Mouse (Mus musculus): Measurements from ENCODE around the gene Senp1.

Gene Senp1

DNA sequence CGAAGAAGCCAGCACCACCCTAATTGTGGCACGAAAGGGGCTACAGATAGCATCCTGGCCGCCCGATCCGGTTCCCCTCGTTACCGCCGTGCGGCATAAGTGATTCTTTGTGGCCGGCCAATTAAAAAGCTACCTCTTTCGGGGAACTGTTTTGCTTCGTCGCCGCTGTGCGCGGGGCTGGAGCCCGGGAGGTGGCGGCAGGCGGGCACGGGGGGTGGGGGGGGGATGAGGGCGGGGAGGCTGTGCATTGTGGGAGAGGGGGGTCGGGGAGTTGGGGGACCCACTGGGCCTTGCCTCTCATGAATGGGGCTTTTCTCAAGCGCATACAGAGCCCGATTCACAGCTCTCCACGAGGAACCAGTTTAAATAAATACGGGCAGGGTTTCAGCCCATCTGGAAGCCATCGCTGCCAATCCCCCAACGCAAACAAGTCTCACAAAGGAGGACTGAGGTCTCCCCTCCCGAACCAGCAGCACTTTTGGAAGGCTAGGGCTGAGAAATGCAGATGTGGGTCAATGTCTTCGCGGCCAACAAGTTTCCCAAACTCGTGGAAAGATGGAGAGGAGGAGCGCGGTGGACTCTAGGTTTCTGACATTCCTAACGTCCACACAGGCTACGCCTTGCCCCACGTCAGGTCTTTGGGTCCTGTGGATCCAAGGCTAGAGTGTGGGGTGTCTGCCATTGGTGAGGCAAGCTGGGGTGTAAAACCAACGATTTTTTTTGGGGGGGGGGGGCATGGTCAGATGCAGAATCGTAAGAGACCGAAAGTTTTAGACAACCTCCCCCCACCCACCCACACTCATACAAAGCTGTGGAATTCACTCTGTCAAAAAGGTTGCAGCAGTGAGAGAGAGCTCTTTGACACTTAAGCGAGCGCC is 91.2 kb downstream of the Senp1 start:
- DNase-seq (ENCODE audit: low read depth): peak; percentile 73

DNA sequence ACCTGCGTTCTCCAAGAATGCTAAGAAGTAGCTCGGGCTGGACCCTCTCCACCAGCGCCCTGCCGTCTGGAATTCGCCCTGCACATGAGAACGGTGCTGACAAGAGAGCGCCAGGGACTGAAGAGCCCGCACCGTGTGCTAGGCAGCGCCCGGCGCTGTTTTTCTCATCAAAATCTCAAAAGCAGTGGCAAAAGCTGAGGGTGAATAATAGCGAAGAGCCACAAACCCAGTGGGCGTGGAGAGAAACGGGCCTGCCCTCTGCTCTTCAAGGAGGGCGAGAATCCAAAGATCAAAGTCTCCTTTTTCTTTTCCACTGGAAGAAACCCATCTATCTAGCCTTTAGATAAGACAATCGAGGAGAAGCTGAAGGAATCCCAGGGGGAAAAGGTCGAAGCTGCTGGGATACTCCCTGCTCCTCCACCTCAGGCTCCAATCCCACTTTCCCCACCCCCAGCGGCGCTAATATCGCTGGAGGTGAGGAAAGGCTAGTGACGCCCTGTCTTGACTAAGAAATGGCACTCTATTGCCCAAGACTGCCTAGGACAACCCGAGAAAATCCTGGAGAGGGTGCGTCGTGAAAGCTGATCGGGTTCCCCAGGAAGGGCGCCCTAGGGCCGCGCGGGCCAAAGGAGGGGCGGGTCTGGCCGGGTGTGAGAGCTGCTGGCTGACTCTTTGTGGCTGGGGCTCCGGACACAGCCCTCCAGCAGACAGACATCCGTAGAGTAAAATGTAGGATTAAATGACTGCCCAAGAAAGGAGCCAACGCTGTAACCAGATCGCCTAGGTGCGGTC is 92.0 kb downstream of the Senp1 start:
- DNase-seq (ENCODE audit: low read depth): peak; percentile 81

DNA sequence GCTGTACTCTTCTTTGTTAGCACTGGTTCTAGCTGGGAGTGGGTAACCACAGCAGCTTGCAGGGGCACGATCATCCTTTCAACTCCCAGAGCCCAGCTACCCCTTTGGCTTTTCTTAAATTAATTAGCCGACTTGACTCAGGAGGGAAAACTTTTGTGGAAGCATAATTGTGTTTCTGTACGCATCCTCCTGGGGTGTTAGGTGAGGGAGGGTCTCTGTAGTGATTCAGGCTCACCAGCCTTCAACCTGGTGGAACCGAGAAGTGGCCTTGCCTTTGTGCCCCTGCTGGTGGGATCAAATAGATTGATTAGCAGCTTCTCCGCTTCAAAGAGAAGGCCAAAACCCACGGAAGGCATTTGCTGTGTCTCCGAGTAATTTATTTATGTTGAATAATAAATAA is 93.6 kb downstream of the Senp1 start:
- no peak for DNase-seq (ENCODE audit: low read depth)

DNA sequence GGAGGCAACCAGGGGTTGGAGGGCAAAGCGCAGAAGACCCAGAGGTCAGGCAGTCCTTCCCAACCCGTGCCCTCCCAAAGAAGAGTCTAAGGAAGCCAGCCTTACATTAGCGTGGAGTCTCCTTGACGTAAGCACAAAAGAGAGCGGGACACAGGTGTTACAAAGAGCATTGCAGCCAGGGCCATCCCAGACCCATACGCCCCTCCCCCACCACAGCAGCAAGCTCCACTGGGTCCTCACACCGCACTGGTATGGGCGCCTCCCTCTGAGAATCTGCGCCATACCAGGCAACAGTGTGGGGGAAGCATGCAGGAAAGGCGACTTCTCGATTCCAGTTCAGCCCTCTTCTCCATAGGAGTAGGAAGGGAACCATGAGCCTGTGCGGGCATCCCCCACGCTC is 94.0 kb downstream of the Senp1 start:
- DNase-seq (ENCODE audit: low read depth): no peak

DNA sequence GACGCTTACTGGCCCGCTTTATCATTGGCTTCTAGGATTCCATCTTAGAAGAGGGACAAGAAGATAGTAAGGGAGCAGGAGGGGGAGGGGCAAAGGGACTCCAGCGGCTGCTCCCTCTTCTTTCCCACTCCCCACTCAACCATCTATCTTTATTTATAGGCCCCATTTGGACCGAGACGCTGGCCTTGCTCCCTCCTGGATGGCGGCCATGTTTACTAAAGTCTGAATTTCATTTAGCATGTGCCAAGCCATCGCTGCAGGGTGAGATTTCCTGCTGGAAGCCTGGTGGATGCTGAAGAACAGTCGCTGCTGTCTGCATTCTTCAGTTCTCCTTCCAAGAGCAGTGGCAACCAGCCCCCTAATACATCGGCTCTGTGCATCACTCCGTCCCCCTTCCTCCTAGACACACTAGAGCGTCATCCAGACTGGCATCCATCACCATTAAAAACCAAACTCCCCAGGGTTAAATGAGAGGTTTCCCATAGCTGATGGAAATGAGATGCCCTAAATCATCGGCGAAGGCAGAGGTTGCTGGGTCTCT is 96.8 kb downstream of the Senp1 start:
- DNase-seq (ENCODE audit: low read depth): no peak

DNA sequence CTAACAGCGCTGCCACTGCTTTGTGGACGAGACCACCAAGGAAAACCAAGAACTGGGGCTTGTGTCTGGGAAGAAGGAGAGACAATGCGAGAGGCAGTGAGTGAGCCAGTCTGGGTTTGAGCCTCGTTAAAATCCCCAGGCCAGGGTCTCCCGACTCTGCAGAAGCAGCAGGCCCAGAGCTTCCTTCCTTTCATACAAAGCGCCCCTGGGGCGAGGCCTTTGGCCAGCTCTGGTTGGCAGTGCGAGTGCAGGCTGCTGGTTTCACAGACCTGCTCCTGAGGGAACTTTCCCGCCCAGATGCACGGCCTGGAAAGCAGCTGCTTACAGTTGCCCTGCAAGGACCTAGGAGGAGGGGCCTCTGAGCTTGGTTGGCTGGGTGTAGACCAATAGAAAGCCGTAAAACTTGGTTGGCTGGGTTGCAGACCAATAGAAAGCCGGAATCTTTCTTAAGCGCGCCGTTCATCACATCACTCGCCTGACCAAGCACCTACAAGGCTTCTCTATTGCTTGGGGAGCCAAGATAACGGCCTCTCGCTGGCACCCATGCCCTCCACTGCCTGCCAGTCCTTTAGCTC is 100.7 kb downstream of the Senp1 start:
- DNase-seq (ENCODE audit: low read depth): peak; percentile 78

DNA sequence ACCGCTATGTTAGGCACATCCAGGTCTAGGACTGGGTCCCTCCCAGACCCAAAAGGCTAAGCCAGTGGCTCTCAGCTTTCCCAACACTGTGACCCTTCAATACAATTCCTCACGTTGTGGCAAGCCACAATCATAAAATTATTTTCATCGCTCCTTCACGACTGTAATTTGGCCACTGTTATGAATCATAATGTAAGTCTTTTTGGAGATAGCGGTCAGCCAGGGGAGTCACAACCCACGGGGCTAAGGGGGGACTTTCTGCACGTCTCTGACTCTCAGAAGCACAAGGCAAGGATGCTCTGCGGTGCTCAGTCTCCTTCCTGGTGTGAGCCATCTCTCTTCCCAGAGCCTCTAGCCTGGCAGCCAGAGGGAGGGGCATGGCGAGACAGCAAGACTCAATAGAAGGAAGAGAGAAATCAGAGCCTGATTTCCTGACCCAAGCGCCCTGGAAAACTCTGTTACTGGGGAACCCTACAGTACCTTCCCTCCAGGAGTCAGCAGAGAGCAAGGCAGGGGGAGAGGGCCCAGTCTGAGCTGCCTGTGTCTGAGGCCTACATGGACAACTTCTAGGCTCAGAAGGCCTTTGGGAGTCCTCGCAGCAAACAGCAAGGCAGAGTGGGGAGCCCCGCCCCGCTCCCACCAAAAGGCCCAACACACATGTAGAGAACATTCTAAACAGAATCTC is 101.4 kb downstream of the Senp1 start:
- no peak for DNase-seq (ENCODE audit: low read depth)

DNA sequence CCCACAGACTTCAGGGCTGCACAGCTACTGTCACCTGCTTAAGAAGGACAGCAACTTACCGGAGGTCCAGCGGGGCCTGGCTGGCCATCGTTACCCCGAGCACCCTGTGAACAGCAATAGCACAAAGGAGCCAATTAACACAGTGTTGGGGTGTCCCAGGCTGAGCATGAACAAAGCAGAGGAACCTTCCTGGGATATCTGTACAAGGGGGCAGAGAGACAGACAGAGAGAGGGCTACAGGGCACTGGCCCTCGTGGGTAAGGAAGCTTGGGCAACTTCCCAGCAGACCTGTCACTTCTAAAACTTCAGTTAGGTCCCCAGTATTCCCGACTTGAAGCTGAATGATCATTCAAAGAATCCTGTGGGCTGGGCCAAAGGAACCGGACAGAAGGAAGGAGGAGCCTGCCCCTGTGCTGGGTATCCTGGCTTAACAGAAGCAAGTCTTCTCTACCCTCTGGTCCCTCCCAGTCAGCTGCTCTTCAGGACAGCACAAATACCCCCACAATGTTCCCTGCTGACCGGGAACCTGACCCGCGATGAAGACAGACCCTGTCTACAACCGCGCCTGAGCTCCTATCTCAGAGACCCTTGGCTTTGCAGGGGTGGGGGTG is 102.2 kb downstream of the Senp1 start:
- no peak for DNase-seq (ENCODE audit: low read depth)

DNA sequence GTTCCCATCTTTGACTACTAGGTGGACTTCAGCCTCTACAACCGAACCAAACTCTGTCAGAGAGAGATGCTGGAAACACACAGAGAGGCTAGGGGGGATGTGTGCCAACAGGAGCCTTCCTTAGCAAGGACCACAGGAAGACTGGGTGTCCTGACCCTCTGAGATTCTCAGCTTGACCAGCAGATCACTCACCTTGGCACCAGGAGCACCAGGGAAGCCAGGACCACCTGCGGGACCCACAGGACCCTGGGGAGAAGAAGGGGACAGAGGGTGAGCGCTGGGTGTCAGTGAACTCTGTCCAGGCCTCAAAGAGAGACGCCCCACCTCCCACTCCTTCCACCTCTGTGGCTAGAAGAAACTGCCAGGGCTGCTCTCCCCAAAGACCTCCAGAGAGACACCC is 102.8 kb downstream of the Senp1 start:
- DNase-seq (ENCODE audit: low read depth): no peak

DNA sequence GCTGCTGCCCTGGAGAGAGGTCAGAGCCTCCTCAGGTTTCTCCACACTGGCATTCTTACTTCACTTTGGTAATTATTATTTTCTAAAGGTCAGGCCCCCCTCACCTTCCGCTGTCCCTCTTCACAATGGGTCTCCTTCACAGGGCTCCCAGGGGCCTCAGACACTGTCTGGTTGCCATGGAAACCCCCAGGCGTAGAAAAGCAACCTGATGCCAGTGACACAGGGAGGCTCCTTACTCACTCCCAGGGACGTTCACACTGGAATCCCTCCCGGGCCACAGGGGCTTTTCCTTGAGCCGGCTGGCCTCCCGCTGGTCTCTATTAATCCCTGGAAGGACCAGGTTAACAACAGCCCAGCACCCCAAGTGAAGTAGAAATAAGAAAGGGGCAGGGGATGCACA is 103.4 kb downstream of the Senp1 start:
- no peak for DNase-seq (ENCODE audit: low read depth)

DNA sequence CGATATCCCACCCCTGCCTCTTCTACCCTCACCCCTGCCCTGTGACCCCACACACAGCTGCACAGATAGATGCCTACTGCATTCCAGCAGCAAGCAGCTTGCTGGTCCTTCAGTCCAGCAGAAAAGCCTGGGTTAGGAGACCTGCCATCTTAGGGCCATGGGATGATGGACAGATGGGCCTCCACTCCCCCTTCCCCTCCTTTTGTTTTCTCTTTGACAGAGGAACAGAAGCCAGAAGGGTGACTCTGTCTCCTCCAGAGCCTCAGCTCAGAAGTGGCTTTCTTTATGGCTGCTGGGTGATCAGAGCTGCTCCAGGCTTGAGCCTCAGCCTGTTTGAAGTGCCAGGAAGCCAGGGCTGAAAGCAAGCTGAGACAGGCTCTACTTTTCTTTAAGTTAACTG is 104.0 kb downstream of the Senp1 start:
- DNase-seq (ENCODE audit: low read depth): no peak
